Mouse (Mus musculus) embryonic fibroblast, embryonic 13.5 days (primary cell): ENCODE results near the gene Med17.

Source experiments
- CTCF ChIP-seq: IDR thresholded peaks from 2 replicates; pipeline ENCODE4 v1.5.1; 2011; ENCODE audit warnings: mild to moderate bottlenecking, control low read depth, low read length, moderate library complexity, borderline replicate concordance; ENCODE audit not compliant: insufficient read depth
- POLR2A ChIP-seq: IDR thresholded peaks from 2 replicates; pipeline ENCODE4 v1.6.1; 2011; ENCODE audit warnings: low read depth, mild to moderate bottlenecking, control low read depth, low read length, moderate library complexity

GRCm38 (mm10) chr9:15288402-15288801 lies 8.7 kb upstream of the Med17 start:
- TF ChIP-seq CTCF (no peak), POLR2A (no peak)
